Mouse (Mus musculus) left cerebral cortex, adult 18-20 months (tissue): ENCODE measurements at regions not wholly inside any gene's neighbourhood (a gene's known extent, or its start where the extent isn't known, plus 50 kb on each side); places are given as distances from the start of the nearest gene placed in this dataset.

ENCODE experiments used
- DNase-seq, 2 experiments: peaks; one replicate each; pipeline ENCODE4 v3.0.0; 2021 to 2022; ENCODE audit warnings: low spot score in 2 of 2, mixed read lengths in 1 of 2

- no peak for DNase-seq
Measured at GRCm38 (mm10) chr10:106417156-106417555, 53.0 kb upstream of the Ppfia2 start.
